Comparison of ENCODE assay signal across 19 mouse cellular contexts in the genomic region with DNA sequence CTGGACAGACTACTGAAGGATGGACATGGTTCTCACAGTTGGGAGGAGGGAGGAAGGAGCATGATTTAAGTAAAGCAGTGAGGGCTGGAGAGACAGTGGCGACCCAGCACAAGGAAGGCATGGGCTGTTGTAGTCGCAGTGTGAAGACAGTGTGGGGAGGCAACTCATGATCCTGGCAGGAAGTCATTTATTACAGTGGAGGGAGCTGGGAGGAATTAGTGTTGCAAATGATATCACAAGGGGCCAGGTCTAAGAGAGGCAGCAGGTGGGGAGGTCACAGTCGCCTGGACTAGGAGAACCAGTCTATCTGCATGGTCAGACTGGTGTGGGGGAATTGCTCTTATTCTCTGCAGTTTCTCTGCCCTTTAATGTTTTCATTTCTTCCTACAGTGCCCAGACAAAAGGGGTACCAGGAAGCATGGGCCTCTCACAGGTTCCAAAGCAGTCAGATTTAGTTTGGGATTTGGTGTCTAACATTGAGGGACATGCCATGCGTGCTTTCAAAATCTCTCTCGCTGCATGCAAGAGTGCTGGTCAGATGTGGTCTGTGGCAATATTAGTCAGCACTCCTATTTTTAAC.
A peak's percentile ranks its signal among the peaks of the same experiment; 100 is the strongest.
DNase-seq lines count a peak whose midpoint lies in the region; ATAC-seq and TF ChIP-seq lines count a peak whose summit lies in the region.
"Had no signal": no experiment of that assay in that cellular context is flagged by ENCODE, and none has a peak within 500 bp of the region (broad histone marks: within the 10 kb centered on the region; RNA-seq: fewer than 3 reads in every experiment).

No protein-coding gene starts in this region.

- H3K9ac ChIP-seq in heart, adult 2 months (ENCODE audit: low read depth, low read length), result no peak overlapping the region
- no peak overlapping the region for H3K9ac ChIP-seq in kidney, embryonic 15.5 days
- H3K9ac ChIP-seq in stomach, embryonic 15.5 days, result no peak overlapping the region
- H3K9ac ChIP-seq: embryonic facial prominence, embryonic 13.5 days; forebrain, embryonic 12.5 days; hindbrain, embryonic 14.5 days had no signal

- WGBS in heart, embryonic 10.5 days, result 77% methylated on average over 5 of the region's 5 CpGs
- 52% methylated on average over 5 of the region's 5 CpGs for WGBS in heart, adult 2 months
- 46% methylated on average over 5 of the region's 5 CpGs for WGBS in kidney, embryonic 15.5 days
- 54% methylated on average over 5 of the region's 5 CpGs for whole genome bisulfite sequencing in stomach, embryonic 15.5 days

- peak overlapping the region; percentile 59 for H3K27ac ChIP-seq in heart, embryonic 10.5 days
- H3K27ac ChIP-seq in heart, adult 2 months, result no peak overlapping the region
- no peak overlapping the region for H3K27ac ChIP-seq in kidney, embryonic 15.5 days
- H3K27ac ChIP-seq in stomach, embryonic 15.5 days, result no peak overlapping the region
- H3K27ac ChIP-seq: embryonic facial prominence, embryonic 13.5 days; forebrain, embryonic 12.5 days; hindbrain, embryonic 10.5 days; hindbrain, embryonic 14.5 days had no signal

- H3K27me3 ChIP-seq in heart, embryonic 10.5 days (ENCODE audit: insufficient read depth, poor library complexity, severe bottlenecking), result no peaks in the 10 kb centered on the region
- H3K27me3 ChIP-seq in heart, adult 2 months (ENCODE audit: control insufficient read depth, insufficient read depth, low read length), result no peaks in the 10 kb centered on the region
- H3K27me3 ChIP-seq in kidney, embryonic 15.5 days, result no peaks in the 10 kb centered on the region
- H3K27me3 ChIP-seq in megakaryocyte, embryonic 14.5 days (replicated peaks), result no peaks in the 10 kb centered on the region
- H3K27me3 ChIP-seq in stomach, embryonic 15.5 days (replicated peaks), result no peaks in the 10 kb centered on the region
- H3K27me3 ChIP-seq: embryonic facial prominence, embryonic 13.5 days had no signal

- no peak for DNase-seq in heart, embryonic 10.5 days (ENCODE audit: low spot score)
- DNase-seq in heart, adult 2 months, result no peak
- DNase-seq in kidney, postnatal 36 days, result no peak
- DNase-seq in embryo, embryonic 9.5 days (ENCODE audit: extremely low spot score), result no peak
- DNase-seq: adrenal gland, postnatal 10 days; cerebellum, adult 11-12 months; cerebellum, adult 9-10 months; cerebellum, postnatal 25 days; gastrocnemius, postnatal 10 days; heart, postnatal 14 days had no signal

- TF ChIP-seq CTCF in heart, adult 2 months (IDR thresholded peaks at IDR 0.05), result no peak

- H3K4me2 ChIP-seq in kidney, embryonic 15.5 days, result no peak overlapping the region
- no peak overlapping the region for H3K4me2 ChIP-seq in stomach, embryonic 15.5 days
- H3K4me2 ChIP-seq: embryonic facial prominence, embryonic 13.5 days; forebrain, embryonic 12.5 days; hindbrain, embryonic 14.5 days had no signal

- no peaks in the 10 kb centered on the region for H3K36me3 ChIP-seq in heart, embryonic 10.5 days
- H3K36me3 ChIP-seq in heart, adult 2 months (ENCODE audit: control insufficient read depth, insufficient read depth, low read length), result no peaks in the 10 kb centered on the region
- H3K36me3 ChIP-seq in kidney, embryonic 15.5 days, result no peaks in the 10 kb centered on the region
- H3K36me3 ChIP-seq in megakaryocyte, embryonic 14.5 days (replicated peaks; ENCODE audit: low read length), result no peaks in the 10 kb centered on the region
- no peaks in the 10 kb centered on the region for H3K36me3 ChIP-seq in stomach, embryonic 15.5 days
- H3K36me3 ChIP-seq: embryonic facial prominence, embryonic 13.5 days; forebrain, embryonic 12.5 days; hindbrain, embryonic 10.5 days had no signal

- no peak for TF ChIP-seq EP300 in heart, adult 2 months (IDR thresholded peaks at IDR 0.05; ENCODE audit: insufficient read depth, low read depth, low read length)

- H3K4me3 ChIP-seq in heart, embryonic 10.5 days, result no peak overlapping the region
- H3K4me3 ChIP-seq in heart, adult 2 months, result no peak overlapping the region
- H3K4me3 ChIP-seq in kidney, embryonic 15.5 days (replicated peaks), result no peak overlapping the region
- peak overlapping the region; percentile 19 for H3K4me3 ChIP-seq in megakaryocyte, embryonic 14.5 days (replicated peaks)
- no peak overlapping the region for H3K4me3 ChIP-seq in stomach, embryonic 15.5 days (replicated peaks)
- H3K4me3 ChIP-seq: embryonic facial prominence, embryonic 13.5 days; forebrain, embryonic 12.5 days; hindbrain, embryonic 10.5 days had no signal

- TF ChIP-seq POLR2A in heart, adult 2 months (IDR thresholded peaks at IDR 0.05; ENCODE audit: insufficient read depth, low read depth, low read length), result no peak

- H3K4me1 ChIP-seq in heart, embryonic 10.5 days, result peaks cover 38% of the 10 kb centered on the region
- peaks cover 3% of the 10 kb centered on the region; the same call in 1 of the 2 replicates for H3K4me1 ChIP-seq in heart, adult 2 months (ENCODE audit: control insufficient read depth, insufficient read depth, low read length)
- peaks cover 22% of the 10 kb centered on the region for H3K4me1 ChIP-seq in kidney, embryonic 15.5 days
- no peaks in the 10 kb centered on the region for H3K4me1 ChIP-seq in megakaryocyte, embryonic 14.5 days
- 0 out of 2 replicates have a peak, but pooled peaks cover 7% of the 10 kb centered on the region for H3K4me1 ChIP-seq in stomach, embryonic 15.5 days

- no peaks in the 10 kb centered on the region for H3K79me2 ChIP-seq in heart, adult 2 months (replicated peaks; ENCODE audit: control insufficient read depth, insufficient read depth, low read length)

- intact Hi-C loops in heart, adult 2 months (cut with DNase I), result no loop called here

- H3K9me3 ChIP-seq in heart, embryonic 10.5 days, result no peaks in the 10 kb centered on the region
- H3K9me3 ChIP-seq in kidney, embryonic 15.5 days (replicated peaks), result no peaks in the 10 kb centered on the region
- peaks cover 8% of the 10 kb centered on the region; the same call in 1 of the 2 replicates for H3K9me3 ChIP-seq in megakaryocyte, embryonic 14.5 days
- no peaks in the 10 kb centered on the region for H3K9me3 ChIP-seq in stomach, embryonic 15.5 days
- H3K9me3 ChIP-seq: embryonic facial prominence, embryonic 13.5 days; forebrain, embryonic 12.5 days; hindbrain, embryonic 10.5 days had no signal

- ATAC-seq in kidney, embryonic 15.5 days (replicated peaks; ENCODE audit: low FRiP score), result peak; percentile 47; the same call in 1 of the 2 replicates
- no peak for ATAC-seq in megakaryocyte, adult 5-6 weeks (ENCODE audit: poor library complexity, severe bottlenecking)
- ATAC-seq in stomach, embryonic 15.5 days (ENCODE audit: insufficient read depth, low FRiP score, low read depth), result 0 out of 2 replicates have a peak, but pooled peaks have one; percentile 17
- ATAC-seq: forebrain, embryonic 16.5 days had no signal
